Mouse (Mus musculus): ENCODE data around the gene Calu. TPM values are rescaled to one million over a fixed set of nuclear protein-coding genes. Genes with fewer than 3 reads are reported as not detected.
"Not testable (repeated sequence)": the region's sequence is repeated elsewhere in the genome, so short reads cannot be mapped to it uniquely, and the experiment has no call there.

Gene Calu
- polyA plus RNA-seq, 1 experiment from 2014 or later, result 261 TPM

GRCm38 (mm10) chr6:29322735-29323134 is 25.1 kb upstream of the Calu start:
- WGBS, result 73% methylated on average over 4 of the region's 4 CpGs
- ATAC-seq (ENCODE audit: low FRiP score), result no peak
- Histone ChIP-seq H3K27ac (no peak overlapping the region), H3K9ac (no peak overlapping the region), H3K4me2 (replicated peaks) (no peak overlapping the region), H3K36me3 (no peaks in the 10 kb centered on the region), H3K27me3 (no peaks in the 10 kb centered on the region), H3K4me1 (no peaks in the 10 kb centered on the region), H3K9me3 (replicated peaks) (no peaks in the 10 kb centered on the region), H3K4me3 (no peak overlapping the region)

- Histone ChIP-seq H3K27ac (no peak overlapping the region), H3K27me3 (no peaks in the 10 kb centered on the region), H3K36me3 (no peaks in the 10 kb centered on the region), H3K4me1 (no peaks in the 10 kb centered on the region), H3K9ac (no peak overlapping the region), H3K9me3 (replicated peaks) (no peaks in the 10 kb centered on the region), H3K4me2 (replicated peaks) (no peak overlapping the region), H3K4me3 (no peak overlapping the region)
- no peak for ATAC-seq (ENCODE audit: low FRiP score)
- 91% methylated on average over 9 of the region's 9 CpGs for WGBS
These were observed 20.9 kb upstream of the Calu start for GRCm38 (mm10) chr6:29326961-29327360.

GRCm38 (mm10) chr6:29329514-29329913 is 18.4 kb upstream of the Calu start:
- Histone ChIP-seq H3K9me3 (replicated peaks) (no peaks in the 10 kb centered on the region), H3K4me2 (replicated peaks) (no peak overlapping the region), H3K36me3 (no peaks in the 10 kb centered on the region), H3K4me3 (no peak overlapping the region), H3K9ac (no peak overlapping the region), H3K4me1 (no peaks in the 10 kb centered on the region), H3K27ac (no peak overlapping the region), H3K27me3 (peaks cover 6% of the 10 kb centered on the region; the same call in 1 of the 2 replicates)
- WGBS, result 69% methylated on average over 4 of the region's 4 CpGs
- no peak for ATAC-seq (ENCODE audit: low FRiP score)

- not testable (repeated sequence) for H3K4me2 ChIP-seq (replicated peaks); H3K4me3 ChIP-seq; H3K9me3 ChIP-seq (replicated peaks); H3K9ac ChIP-seq; H3K27me3 ChIP-seq; H3K36me3 ChIP-seq; H3K27ac ChIP-seq; ATAC-seq (ENCODE audit: low FRiP score)
- WGBS, result 95% methylated on average over 2 of the region's 2 CpGs
- peaks cover 11% of the 10 kb centered on the region for H3K4me1 ChIP-seq
These were observed 1.4 kb upstream of the Calu start for GRCm38 (mm10) chr6:29346512-29346911.

- 38% methylated on average over 7 of the region's 7 CpGs for WGBS
- Histone ChIP-seq H3K27me3 (0 out of 2 replicates have a peak, but pooled peaks cover 4% of the 10 kb centered on the region), H3K9ac (peak overlapping the region; percentile 65), H3K27ac (peak overlapping the region; percentile 76), H3K4me3 (peak overlapping the region; percentile 73), H3K4me1 (peaks cover 11% of the 10 kb centered on the region), H3K4me2 (replicated peaks) (peak overlapping the region; percentile 58), H3K9me3 (replicated peaks) (no peaks in the 10 kb centered on the region), H3K36me3 (no peaks in the 10 kb centered on the region)
- ATAC-seq (ENCODE audit: low FRiP score), result no peak
These were observed 680 bp upstream of the Calu start for GRCm38 (mm10) chr6:29347189-29347588.

- peak overlapping the region; percentile 75 for H3K4me2 ChIP-seq (replicated peaks)
- H3K36me3 ChIP-seq, result no peaks in the 10 kb centered on the region
- 0 out of 2 replicates have a peak, but pooled peaks cover under 1% of the 10 kb centered on the region for H3K27me3 ChIP-seq
- H3K4me3 ChIP-seq, result peak overlapping the region; percentile 73
- no peaks in the 10 kb centered on the region for H3K9me3 ChIP-seq (replicated peaks)
- H3K9ac ChIP-seq, result peak overlapping the region; percentile 77
- under 1% methylated on average over 15 of the region's 15 CpGs for WGBS
- peaks cover 11% of the 10 kb centered on the region for H3K4me1 ChIP-seq
- peak overlapping the region; percentile 32 for H3K27ac ChIP-seq
- ATAC-seq (ENCODE audit: low FRiP score), result no peak; the same call in 1 of the 2 replicates
These were observed 479 bp downstream of the Calu start for GRCm38 (mm10) chr6:29348371-29348724.

GRCm38 (mm10) chr6:29351613-29352012 is 3.7 kb downstream of the Calu start:
- no peaks in the 10 kb centered on the region; the same call in 1 of the 2 replicates for H3K36me3 ChIP-seq
- H3K9me3 ChIP-seq (replicated peaks), result no peaks in the 10 kb centered on the region
- H3K4me3 ChIP-seq, result no peak overlapping the region
- H3K27ac ChIP-seq, result no peak overlapping the region
- H3K27me3 ChIP-seq, result no peaks in the 10 kb centered on the region
- ATAC-seq (ENCODE audit: low FRiP score), result no peak
- H3K4me1 ChIP-seq, result peaks cover 11% of the 10 kb centered on the region
- no peak overlapping the region for H3K9ac ChIP-seq
- no peak overlapping the region for H3K4me2 ChIP-seq (replicated peaks)

- Histone ChIP-seq H3K4me2 (replicated peaks) (no peak overlapping the region), H3K9ac (no peak overlapping the region), H3K4me3 (no peak overlapping the region), H3K4me1 (peaks cover 7% of the 10 kb centered on the region), H3K27me3 (no peaks in the 10 kb centered on the region), H3K9me3 (replicated peaks) (no peaks in the 10 kb centered on the region), H3K36me3 (peaks cover 6% of the 10 kb centered on the region; the same call in 1 of the 2 replicates), H3K27ac (no peak overlapping the region)
- no peak for ATAC-seq (ENCODE audit: low FRiP score)
- WGBS, result 41% methylated on average over 5 of the region's 5 CpGs
These were observed 4.9 kb downstream of the Calu start for GRCm38 (mm10) chr6:29352816-29353215.

GRCm38 (mm10) chr6:29359386-29359785 is 11.5 kb downstream of the Calu start:
- no peak for ATAC-seq (ENCODE audit: low FRiP score)
- Histone ChIP-seq H3K27me3 (no peaks in the 10 kb centered on the region), H3K9me3 (replicated peaks) (no peaks in the 10 kb centered on the region), H3K4me3 (no peak overlapping the region), H3K9ac (no peak overlapping the region), H3K36me3 (peaks cover 19% of the 10 kb centered on the region; the same call in 1 of the 2 replicates), H3K27ac (no peak overlapping the region), H3K4me2 (replicated peaks) (no peak overlapping the region), H3K4me1 (no peaks in the 10 kb centered on the region)
- WGBS, result 94% methylated on average over 3 of the region's 3 CpGs

- no peak for ATAC-seq (ENCODE audit: low FRiP score)
- 92% methylated on average over 6 of the region's 6 CpGs for WGBS
- H3K4me1 ChIP-seq, result no peaks in the 10 kb centered on the region
- no peaks in the 10 kb centered on the region for H3K9me3 ChIP-seq (replicated peaks)
- H3K4me2 ChIP-seq (replicated peaks), result no peak overlapping the region
- H3K4me3 ChIP-seq, result no peak overlapping the region
- no peak overlapping the region for H3K27ac ChIP-seq
- no peaks in the 10 kb centered on the region for H3K27me3 ChIP-seq
- no peak overlapping the region for H3K9ac ChIP-seq
- H3K36me3 ChIP-seq, result peaks cover 19% of the 10 kb centered on the region; the same call in 1 of the 2 replicates
These were observed 12.3 kb downstream of the Calu start for GRCm38 (mm10) chr6:29360211-29360610.

GRCm38 (mm10) chr6:29362246-29363128 is 14.6 kb downstream of the Calu start:
- ATAC-seq (ENCODE audit: low FRiP score), result no peak
- Histone ChIP-seq H3K36me3 (peaks cover 35% of the 10 kb centered on the region), H3K27ac (no peak overlapping the region)

GRCm38 (mm10) chr6:29363129-29363515 is 15.3 kb downstream of the Calu start:
- Histone ChIP-seq H3K9ac (no peak overlapping the region), H3K4me3 (no peak overlapping the region), H3K27me3 (no peaks in the 10 kb centered on the region), H3K9me3 (replicated peaks) (no peaks in the 10 kb centered on the region), H3K4me1 (no peaks in the 10 kb centered on the region), H3K4me2 (replicated peaks) (no peak overlapping the region), H3K27ac (no peak overlapping the region), H3K36me3 (peaks cover 32% of the 10 kb centered on the region)
- ATAC-seq (ENCODE audit: low FRiP score), result no peak
- 89% methylated on average over 3 of the region's 3 CpGs for WGBS

More at GRCm38 (mm10) chr6:29362246-29363128, 14.6 kb downstream of the Calu start:
- Histone ChIP-seq H3K4me2 (replicated peaks) (no peak overlapping the region), H3K9ac (no peak overlapping the region), H3K4me1 (no peaks in the 10 kb centered on the region), H3K4me3 (no peak overlapping the region), H3K9me3 (replicated peaks) (no peaks in the 10 kb centered on the region), H3K27me3 (no peaks in the 10 kb centered on the region)
- WGBS, result 66% methylated on average over 7 of the region's 7 CpGs

- Histone ChIP-seq H3K4me3 (no peak overlapping the region), H3K27me3 (no peaks in the 10 kb centered on the region), H3K4me1 (no peaks in the 10 kb centered on the region), H3K36me3 (peaks cover 25% of the 10 kb centered on the region), H3K9ac (no peak overlapping the region), H3K4me2 (replicated peaks) (no peak overlapping the region), H3K9me3 (replicated peaks) (no peaks in the 10 kb centered on the region), H3K27ac (no peak overlapping the region)
- no peak for ATAC-seq (ENCODE audit: low FRiP score)
- WGBS, result 97% methylated on average over 1 of the region's 1 CpGs
These were observed 17.4 kb downstream of the Calu start for GRCm38 (mm10) chr6:29365277-29365676.

All from hindbrain, embryonic 12.5 days (tissue).